Mouse (Mus musculus): ENCODE measurements around the gene Cdkn2d. TPM values are rescaled to one million over a fixed set of nuclear protein-coding genes. Genes with fewer than 3 reads are reported as not detected.
"Not testable (repeated sequence)": the region's sequence is repeated elsewhere in the genome, so short reads cannot be mapped to it uniquely, and the experiment has no call there.

Cdkn2d gene
- total RNA-seq, 2 experiments from 2014 or later = 7.4 to 9.1 TPM

- DNase-seq = no peak
These were observed 16.0 kb downstream of the Cdkn2d start for GRCm38 (mm10) chr9:21275013-21275710.

GRCm38 (mm10) chr9:21274336-21274735 is 16.9 kb downstream of the Cdkn2d start:
- DNase-seq = no peak

- no peak for DNase-seq
These were observed 17.5 kb downstream of the Cdkn2d start for GRCm38 (mm10) chr9:21273520-21274228.

GRCm38 (mm10) chr9:21273094-21273493 is 18.1 kb downstream of the Cdkn2d start:
- DNase-seq = no peak

DNA sequence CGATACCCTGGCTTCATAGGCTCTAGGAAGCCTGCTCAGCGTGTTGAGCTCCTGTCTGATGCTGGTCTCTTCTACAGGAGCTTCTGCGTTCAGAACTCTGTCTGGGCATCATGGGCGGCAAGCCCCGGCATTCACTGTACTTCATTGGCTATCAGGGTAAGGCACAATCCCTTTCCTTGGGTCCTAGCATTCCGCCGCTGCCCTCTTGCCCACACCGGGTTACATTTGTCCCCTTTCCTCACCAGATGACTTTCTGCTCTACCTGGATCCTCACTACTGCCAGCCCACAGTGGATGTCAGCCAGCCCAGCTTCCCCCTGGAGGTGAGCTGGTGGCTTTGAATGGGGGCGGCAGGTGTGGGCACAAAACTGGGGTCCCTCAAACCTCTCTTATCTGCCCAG is 18.8 kb downstream of the Cdkn2d start:
- DNase-seq = no peak

- DNase-seq = not testable (repeated sequence)
These were observed 21.6 kb downstream of the Cdkn2d start for GRCm38 (mm10) chr9:21269590-21269989.

GRCm38 (mm10) chr9:21268305-21268704 is 22.9 kb downstream of the Cdkn2d start:
- DNase-seq = no peak

DNA sequence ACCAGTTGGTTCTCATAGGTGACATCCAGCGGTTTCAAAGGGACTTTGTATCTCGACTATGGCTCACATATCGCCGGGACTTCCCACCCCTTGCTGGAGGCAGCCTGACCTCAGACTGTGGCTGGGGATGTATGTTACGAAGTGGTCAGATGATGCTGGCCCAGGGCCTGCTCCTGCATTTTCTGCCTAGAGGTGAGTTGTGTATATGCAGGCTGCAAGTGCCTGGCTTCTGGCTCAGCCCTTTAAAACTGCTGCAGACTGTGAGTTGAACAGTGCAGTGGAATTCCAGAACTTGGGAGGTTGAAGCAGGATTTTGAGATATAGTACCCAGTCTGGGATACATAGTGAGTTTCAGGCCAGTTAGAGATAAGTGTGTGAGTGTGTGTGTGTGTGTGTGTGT is 24.3 kb downstream of the Cdkn2d start:
- DNase-seq = no peak

DNA sequence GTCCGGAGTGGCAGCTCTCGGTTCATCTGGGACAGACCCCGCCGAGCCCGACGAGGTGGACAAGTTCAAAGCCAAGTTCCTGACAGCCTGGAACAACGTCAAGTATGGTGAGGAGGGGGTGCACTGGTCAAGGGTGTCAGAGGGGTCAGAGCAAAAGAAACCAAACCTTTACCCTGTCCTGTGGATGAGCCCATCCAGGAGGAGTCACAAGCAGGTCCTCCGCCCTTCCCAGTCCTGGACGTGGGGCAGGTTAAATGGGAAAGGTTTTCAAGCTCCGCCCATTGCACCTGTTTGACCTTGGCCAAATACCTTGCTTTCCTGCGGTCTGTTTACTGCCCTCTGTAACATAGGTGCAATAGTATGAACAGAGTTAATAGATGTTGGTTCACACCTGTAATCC is 25.6 kb downstream of the Cdkn2d start:
- peak; percentile 24 for DNase-seq

- DNase-seq = peak; percentile 98
These were observed 26.1 kb downstream of the Cdkn2d start, which contains the start of gene Atg4d for GRCm38 (mm10) chr9:21265000-21265561. Gene Atg4d, plus strand, starts transcription at chr9:21265293.

DNA sequence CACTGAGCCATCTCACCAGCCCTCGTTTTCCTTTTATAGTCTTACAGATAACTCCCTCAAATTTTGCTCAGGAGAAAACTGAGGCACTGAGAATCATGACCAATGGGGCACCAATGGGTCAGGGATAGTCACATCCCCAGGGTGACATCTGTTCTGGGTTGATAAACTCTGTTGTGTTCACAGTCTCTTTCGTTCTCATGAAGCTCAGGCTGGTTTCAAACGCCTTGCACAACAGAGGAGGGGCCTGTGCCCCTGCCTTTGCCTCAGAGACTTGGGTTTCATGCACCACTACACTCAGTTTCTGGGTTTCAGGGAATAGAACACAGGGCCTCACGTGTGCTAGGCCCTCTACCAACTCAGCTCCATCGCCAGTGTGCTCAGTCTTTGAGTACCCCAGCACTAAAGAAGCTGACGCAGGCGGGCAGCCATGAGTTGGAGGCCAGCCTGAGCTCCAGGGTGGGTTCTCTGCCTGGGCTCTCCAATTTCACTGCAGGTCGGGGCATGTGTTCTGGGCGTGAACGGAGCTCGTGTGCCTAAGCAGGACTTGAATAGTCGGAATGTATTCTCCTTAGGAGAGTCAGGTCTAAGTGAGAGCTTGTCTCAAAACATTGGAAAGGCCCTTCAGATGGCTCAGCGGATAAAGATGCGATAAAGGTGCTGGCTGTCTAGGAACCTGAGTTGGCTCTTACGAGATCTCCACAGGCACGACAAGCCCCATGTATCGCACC is 26.8 kb downstream of the Cdkn2d start:
- no peak for DNase-seq

DNA sequence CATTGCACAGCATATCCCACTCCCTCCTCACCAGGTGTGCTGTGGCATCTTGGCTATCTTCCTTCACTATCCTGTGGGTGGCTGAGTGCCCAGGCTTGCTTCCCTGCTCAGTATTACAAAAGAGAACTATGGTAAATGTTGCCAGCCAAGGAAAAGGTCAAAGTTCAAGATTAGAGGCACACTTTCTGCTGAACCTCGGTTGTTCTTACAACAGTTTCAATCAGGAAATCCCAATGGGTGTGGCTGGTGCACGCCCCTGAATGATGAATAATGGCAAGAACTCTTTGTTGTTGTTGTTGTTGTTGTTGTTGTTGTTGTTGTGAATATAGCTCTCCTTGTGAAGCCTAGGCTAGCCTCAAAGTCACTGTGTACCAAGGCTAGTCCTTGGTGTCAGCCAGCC is 29.4 kb downstream of the Cdkn2d start:
- no peak for DNase-seq

DNA sequence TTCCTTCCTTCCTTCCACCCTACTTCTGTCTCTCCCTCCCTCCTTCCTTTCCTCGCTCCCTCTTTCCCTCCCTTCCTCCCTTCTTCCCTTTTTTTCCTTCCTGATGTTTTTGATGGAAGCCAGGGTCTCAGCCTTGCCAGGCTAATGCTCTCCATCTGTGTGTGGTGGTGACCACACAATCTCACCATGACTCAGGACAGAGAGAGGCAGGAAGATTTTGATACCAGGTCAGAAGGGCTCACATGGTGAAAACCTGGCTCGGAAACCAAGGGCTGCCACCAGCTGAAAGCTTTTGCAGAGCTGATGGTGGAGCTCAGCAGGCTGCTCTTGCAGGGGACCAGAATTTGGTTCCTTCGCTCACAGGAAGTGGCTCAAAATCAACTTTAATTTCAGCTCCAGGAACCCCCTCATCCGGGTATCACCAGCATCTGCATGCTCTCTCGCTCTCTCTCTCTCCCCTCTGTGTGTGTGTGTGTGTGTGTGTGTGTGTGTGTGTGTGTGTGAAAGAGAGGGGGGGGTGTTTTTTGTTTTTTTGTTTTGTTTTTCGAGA is 30.6 kb downstream of the Cdkn2d start:
- no peak for DNase-seq

DNA sequence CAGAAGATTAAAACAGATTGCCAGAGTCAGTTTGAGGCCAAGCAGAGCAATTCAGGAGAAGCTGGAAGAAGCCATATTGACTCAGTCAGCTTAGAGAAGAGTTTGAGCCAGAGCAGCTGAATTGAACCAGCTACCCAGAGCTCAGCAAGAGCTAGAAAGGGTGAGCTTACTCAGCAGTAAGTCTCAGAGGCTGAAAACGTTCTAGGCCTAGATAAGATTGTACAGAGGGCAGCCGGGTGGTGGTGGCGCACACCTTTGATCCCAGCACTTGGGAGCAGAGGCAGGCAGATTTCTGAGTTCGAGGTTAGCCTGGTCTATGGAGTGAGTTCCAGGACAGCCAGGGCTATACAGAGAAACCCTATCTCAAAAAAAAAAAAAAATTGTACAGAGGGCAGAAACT is 34.9 kb downstream of the Cdkn2d start:
- not testable (repeated sequence) for DNase-seq

DNA sequence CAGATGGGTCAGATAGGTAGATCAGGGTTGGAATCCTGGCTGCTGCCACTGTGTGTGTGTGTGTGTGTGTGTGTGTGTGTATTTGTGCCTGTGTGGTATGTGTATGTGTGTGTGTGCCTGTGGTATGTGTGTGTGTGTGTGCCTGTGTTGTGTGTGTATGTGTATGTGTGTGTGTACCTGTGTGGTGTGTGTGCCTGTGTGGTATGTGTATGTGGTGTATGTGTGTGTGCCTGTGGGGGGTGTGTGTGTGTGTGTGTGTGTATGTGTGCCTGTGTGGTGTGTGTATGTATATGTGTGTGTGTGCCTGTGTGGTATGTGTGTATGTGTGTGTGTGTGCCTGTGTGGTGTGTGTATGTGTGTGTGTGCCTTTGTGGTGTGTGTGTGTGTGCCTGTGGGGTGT is 36.5 kb downstream of the Cdkn2d start:
- DNase-seq = no peak

GRCm38 (mm10) chr9:21251116-21251735 is 40.0 kb downstream of the Cdkn2d start:
- no peak for DNase-seq

GRCm38 (mm10) chr9:21250509-21250908 is 40.7 kb downstream of the Cdkn2d start:
- no peak for DNase-seq

DNA sequence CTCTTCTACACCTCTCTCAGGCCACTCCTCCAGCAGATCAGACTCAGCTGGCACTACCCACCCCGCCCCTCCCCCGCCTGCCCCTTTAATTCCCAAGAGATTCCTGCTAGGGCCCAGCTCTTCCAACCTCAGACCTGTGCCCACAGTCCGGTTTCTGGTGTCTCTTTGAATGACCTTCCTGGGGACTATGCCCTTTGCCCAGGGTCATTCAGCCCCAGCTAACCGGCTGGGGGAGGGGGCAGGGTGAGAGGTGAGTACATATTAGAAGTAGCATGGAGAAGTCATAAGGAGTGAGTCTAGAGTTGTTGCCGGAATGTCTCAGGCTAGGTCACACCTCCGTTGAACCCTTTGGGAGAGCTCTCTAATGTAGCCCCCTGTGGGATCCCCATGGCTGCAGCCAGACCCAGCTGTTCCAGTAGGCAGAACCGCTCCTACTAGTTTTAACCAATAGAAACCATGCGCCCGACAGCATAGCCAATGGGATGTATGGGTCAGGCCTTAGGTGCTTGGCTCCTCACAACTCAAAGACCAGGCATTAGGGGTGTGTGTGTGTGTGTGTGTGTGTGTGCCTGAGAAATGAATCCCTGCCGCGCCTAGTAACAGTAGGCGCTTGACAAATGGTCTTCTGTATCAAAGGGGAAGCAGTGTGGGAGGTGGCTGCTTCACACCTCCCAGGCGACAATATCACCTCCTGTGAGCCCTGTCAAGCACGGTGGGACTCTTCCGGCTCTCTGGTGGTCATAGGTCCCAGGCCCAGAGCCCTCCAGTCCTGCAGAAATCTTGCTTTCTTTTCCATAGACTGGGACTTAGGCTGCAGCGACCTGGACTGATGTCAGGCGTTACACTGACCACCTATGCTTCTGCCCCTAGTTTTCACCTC is 41.3 kb downstream of the Cdkn2d start:
- no peak for DNase-seq

DNA sequence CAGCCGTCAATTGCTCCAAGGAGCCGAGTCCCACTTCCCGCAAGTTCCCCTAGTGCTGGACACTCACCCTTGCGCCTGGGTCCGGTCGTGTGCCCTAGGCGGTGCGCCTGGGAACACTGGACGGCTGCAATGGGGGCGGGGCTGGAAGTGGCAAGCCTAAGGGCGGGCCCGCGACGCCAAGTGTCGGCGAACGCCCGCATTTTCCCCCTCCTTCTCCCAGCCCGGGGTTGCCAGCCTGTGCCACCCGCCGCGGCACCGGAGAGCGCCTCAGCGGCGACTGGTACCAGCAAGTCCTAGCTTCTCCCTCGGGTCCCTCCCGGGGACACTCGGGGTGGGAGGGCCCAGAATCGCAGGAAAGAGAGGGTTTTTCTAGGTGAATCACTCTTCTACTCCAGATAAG is 42.9 kb downstream of the Cdkn2d start, which contains the start of gene S1pr5:
Gene S1pr5 (minus strand): TSS at position 118 of the 400 bp plus-strand sequence.
- DNase-seq = peak; percentile 48

DNA sequence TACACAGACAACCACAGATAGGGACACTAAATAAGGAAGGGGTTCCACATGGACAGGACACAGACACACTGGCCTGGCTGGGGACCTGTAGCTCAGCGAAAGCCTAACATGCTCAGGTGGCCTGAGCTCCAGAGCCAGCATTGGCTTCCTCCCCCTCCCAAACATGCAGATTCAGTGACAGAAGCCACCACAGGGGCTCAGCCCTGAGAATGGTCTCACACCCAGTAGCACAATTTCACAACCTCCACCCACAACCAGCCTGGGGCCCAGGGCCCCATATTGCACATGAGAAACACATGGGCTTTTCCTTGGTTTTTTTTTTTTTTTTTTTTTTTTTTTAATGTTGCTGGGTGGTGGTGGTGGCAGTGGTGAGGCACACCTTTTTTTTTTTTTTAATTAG is 44.9 kb downstream of the Cdkn2d start:
- DNase-seq = no peak

DNA sequence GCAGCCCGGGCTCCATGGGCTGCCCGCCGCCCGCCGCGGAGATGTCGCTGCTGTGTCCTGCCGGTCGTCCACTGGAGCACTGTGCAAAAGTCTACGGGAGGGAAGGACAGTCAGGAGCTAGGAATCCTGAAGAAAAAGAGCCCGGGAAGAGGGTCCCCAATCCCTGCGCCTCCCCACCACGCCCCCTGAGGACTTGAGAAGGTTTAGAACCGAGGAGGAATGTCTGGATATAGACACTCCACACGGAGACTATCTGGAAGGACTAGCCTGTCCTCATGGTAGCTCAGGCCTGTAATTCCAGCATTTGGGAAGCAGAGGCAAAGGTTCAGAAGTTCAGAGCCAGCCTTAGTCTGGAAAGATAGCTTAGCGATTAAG is 46.1 kb downstream of the Cdkn2d start:
- no peak for DNase-seq
